Mouse (Mus musculus): ENCODE measurements at regions not wholly inside any gene's neighbourhood (a gene's known extent, or its start where the extent isn't known, plus 50 kb on each side); places are given as distances from the start of the nearest gene placed in this dataset.

GRCm38 (mm10) chr13:58495390-58496073, 92.4 kb upstream of the Hnrnpk start:
- DNase-seq (ENCODE audit: low spot score), result no peak

- no peak for DNase-seq (ENCODE audit: low spot score)
These were observed 91.6 kb upstream of the Hnrnpk start for GRCm38 (mm10) chr13:58494726-58495125.

- no peak for DNase-seq (ENCODE audit: low spot score)
These were observed 87.7 kb upstream of the Hnrnpk start for GRCm38 (mm10) chr13:58490829-58491228.

GRCm38 (mm10) chr13:58485011-58485410, 81.9 kb upstream of the Hnrnpk start:
- no peak for DNase-seq (ENCODE audit: low spot score)

GRCm38 (mm10) chr13:58482701-58483100, 79.6 kb upstream of the Hnrnpk start:
- no peak for DNase-seq (ENCODE audit: low spot score)

- no peak for DNase-seq (ENCODE audit: low spot score)
These were observed 77.9 kb upstream of the Hnrnpk start for GRCm38 (mm10) chr13:58480928-58481598.

- DNase-seq (ENCODE audit: low spot score), result no peak
These were observed 77.3 kb upstream of the Hnrnpk start for GRCm38 (mm10) chr13:58480388-58480927.

- no peak for DNase-seq (ENCODE audit: low spot score)
These were observed 75.3 kb upstream of the Hnrnpk start for GRCm38 (mm10) chr13:58478438-58478837.

- no peak for DNase-seq (ENCODE audit: low spot score)
These were observed 74.1 kb upstream of the Hnrnpk start for GRCm38 (mm10) chr13:58477253-58477652.

- DNase-seq (ENCODE audit: low spot score), result no peak
These were observed 73.1 kb upstream of the Hnrnpk start for GRCm38 (mm10) chr13:58476033-58476830.

- DNase-seq (ENCODE audit: low spot score), result no peak
These were observed 72.4 kb upstream of the Hnrnpk start for GRCm38 (mm10) chr13:58475495-58475894.

GRCm38 (mm10) chr13:58472455-58472854, 69.3 kb upstream of the Hnrnpk start:
- no peak for DNase-seq (ENCODE audit: low spot score)

GRCm38 (mm10) chr13:58471704-58472103, 68.6 kb upstream of the Hnrnpk start:
- no peak for DNase-seq (ENCODE audit: low spot score)

- DNase-seq (ENCODE audit: low spot score), result no peak
These were observed 66.6 kb upstream of the Hnrnpk start for GRCm38 (mm10) chr13:58469731-58470130.

- peak; percentile 53 for DNase-seq (ENCODE audit: low spot score)
These were observed 64.0 kb upstream of the Hnrnpk start for GRCm38 (mm10) chr13:58467097-58467642.

GRCm38 (mm10) chr13:58465206-58466104, 62.3 kb upstream of the Hnrnpk start:
- DNase-seq (ENCODE audit: low spot score), result no peak

Measured in urinary bladder, postnatal 14 days (tissue).